Mouse (Mus musculus) erythroblast, embryonic 14.5 days (primary cell): Measurements from ENCODE around the gene Adora3.

Experiments
- GATA1 ChIP-seq: IDR thresholded peaks from 2 replicates; pipeline ENCODE4 v1.6.1; 2012; ENCODE audit warnings: low read length, inconsistent platforms, mixed read lengths
- TAL1 ChIP-seq: IDR thresholded peaks from 3 replicates; pipeline ENCODE4 v1.6.1; 2012; ENCODE audit warnings: low read length, inconsistent platforms, mixed read lengths

- TF ChIP-seq GATA1 (no peak), TAL1 (no peak)
Measured at GRCm38 (mm10) chr3:105831584-105831983, 39.1 kb upstream of the Adora3 start.
